Mouse (Mus musculus) kidney, adult 9 months (tissue): ENCODE data around the gene Tpcn1.

Experiments used
- DNase-seq: peaks from one replicate; pipeline ENCODE4 v3.0.0; 2022

Gene Tpcn1

GRCm38 (mm10) chr5:120588569-120589094 lies at the start of gene Tpcn1, which contains the start of gene Iqcd:
Gene Tpcn1 (minus strand): TSS chr5:120588673.
Gene Iqcd (plus strand): TSS chr5:120589016.
- peak; percentile 100 for DNase-seq

- no peak for DNase-seq
These were observed 47.2 kb upstream of the Tpcn1 start for GRCm38 (mm10) chr5:120635633-120636032.

DNA sequence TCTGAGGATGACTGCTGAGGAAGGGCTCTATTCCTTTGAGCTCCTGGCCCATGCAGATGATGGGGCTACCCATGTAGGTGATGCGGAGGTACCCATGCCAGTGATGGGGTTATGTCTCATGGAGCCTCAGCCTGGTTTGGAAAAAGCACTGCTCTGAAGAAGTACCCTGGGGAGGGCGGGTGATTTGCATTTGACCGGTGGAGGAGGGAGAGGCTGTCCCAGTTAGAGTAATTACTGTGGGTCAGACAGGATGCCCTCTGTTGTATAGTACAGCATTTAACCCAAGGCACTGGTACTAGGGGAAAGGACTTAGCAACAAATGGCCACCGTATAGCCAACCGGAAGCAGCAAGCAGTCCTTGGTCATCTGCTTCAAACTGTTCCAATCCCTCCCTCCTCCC lies 46.4 kb upstream of the Tpcn1 start:
- no peak for DNase-seq

- no peak for DNase-seq
These were observed 45.7 kb upstream of the Tpcn1 start, which contains the start of gene Cfap73 for GRCm38 (mm10) chr5:120634131-120634530. Gene Cfap73 (minus strand): TSS chr5:120634235.

- no peak for DNase-seq
These were observed 43.4 kb upstream of the Tpcn1 start for GRCm38 (mm10) chr5:120631892-120632291.

GRCm38 (mm10) chr5:120631128-120631527 lies 42.7 kb upstream of the Tpcn1 start:
- DNase-seq: no peak

DNA sequence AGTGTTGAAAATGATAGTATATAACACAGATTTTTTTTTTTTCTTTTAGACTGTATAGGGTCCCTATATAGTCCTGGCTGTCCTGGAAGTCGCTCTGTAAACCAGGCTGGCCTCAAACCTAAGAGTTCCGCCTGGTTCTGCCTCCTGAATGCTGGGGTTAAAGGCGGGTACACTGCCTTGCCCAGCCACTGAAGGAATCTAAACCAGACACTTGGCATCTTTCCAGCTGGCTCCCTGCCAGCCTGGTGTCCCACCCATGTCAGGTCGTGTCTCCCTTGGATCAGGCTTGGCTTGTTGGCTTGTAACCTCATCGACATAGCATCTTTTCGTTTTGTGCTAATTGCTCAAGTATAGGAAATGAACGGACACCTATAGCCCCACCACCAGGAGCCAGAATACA lies 40.2 kb upstream of the Tpcn1 start:
- peak; percentile 36 for DNase-seq

DNA sequence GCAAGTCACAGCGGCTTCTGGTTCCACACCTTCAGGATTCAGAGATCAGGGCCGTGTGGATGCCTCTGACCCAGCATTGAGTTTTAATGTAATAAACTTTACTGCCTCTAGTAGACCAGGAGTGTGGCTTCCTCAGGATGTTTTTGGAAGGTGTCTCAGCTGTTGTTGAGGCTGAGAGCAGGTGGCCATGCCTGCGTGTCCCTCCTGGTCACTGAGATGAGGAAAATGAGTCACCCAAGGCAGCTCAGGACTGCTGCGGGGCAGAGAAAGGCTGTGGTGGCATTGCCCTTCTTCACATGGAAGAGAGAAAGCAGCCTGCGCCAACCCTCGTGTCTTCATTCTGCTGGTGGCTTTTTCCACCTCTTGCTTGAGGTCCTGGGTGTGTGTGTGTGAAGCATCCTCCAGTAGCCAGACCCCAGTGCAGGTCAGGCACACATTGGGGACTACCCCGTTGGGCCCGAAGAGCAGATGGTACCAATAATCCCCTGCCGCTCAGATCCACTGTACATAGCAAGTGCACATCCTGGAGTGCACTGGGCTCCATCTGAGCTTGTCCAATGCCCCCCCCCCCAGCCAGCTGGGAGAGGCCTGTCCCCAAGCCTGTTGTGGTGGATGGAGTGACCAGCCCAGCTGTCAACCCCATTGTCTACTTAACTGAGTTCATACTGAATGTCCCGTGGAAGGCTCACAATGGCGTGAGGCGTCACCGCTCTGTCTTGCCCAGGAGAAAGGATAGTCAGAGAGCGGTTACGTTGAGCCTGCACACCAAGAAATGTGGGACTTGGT lies 39.2 kb upstream of the Tpcn1 start:
- DNase-seq: no peak

DNA sequence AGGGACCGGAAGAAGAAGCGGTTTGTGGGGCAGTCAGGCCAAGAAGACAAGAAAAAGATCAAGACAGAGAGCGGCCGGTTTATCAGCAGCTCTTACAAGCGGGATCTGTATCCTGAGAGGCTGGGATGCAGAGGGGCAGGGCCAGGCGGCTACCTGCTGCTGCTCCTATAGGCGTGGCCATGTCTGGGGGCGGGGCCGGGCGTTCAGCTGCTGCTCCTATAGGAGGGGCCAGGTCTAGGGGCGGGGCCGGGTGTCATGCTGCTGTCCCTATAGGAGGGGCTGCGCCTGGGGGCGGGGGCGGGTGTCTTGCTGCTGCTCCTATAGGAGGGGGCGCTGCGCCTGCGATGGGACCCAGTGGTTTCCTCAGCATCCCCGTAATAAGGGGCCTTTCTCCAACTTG lies 37.9 kb upstream of the Tpcn1 start:
- DNase-seq: no peak

- DNase-seq: no peak
These were observed 36.0 kb upstream of the Tpcn1 start for GRCm38 (mm10) chr5:120624427-120624826.

DNA sequence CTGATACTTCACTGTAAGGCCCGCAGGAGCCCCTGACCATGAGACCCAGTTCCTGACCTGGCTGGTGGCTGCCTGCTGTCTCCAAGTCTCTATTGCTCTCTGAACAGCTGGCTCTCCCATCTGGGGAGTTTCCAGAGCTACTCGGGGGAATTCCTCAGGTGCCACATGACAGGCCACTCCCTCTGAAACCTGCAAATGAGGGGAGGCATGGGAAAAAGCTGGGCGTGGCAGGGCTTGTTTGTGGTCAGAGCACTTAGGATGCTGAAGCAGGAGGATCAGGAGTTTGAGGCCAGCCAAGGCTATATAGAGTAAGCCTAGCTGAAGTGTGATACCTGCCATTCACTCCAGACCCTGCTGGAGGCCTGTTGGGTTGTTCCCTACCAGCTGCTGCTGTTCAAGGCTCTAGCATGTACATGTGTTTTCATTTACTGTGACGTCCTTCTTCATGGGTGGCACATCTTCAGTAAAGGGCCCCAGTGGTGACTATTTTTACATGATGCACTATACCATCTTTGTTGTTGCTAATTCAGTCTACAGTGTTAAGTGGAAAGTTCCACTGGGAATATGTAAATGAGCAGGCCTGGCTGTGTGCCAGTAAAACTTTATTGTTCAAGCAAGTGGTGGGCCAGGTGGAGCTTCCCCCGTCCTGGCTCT lies 33.9 kb upstream of the Tpcn1 start:
- peak; percentile 51 for DNase-seq

GRCm38 (mm10) chr5:120621846-120622197 lies 33.3 kb upstream of the Tpcn1 start:
- no peak for DNase-seq

GRCm38 (mm10) chr5:120621078-120621765 lies 32.7 kb upstream of the Tpcn1 start:
- peak; percentile 70 for DNase-seq

DNA sequence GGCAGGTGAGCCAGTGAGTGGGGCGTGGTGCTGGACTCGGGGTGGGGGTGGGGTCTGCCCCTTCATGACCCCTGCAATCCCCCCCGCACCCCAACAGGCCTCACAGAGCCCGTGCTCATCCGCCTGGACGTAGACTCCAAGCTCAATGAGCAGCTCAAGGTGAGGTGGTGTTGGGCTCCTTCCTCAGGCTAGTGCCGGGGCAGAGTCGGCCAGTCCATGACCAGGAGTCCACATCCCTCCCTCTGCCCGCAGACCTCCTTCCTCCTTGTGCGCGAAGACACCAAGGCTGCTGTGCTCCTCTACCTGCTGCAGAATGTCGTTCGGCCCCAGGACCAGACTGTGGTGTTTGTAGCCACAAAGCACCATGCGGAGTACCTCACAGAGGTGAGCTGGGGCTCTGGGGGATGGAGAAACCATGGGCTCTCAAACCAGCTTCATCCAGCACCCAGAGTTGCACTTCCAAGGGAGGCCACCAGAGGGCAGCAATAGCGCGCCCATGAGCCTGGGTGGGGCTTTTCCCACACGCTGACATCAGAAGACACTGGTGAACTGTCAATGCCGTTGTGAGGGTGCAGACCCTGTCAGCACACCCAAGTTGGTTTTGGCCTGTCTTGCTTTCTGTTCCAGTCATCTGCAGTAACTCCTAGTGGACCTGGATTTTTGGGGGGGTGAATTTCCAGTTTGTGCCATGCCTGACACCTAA lies 32.1 kb upstream of the Tpcn1 start:
- DNase-seq: peak; percentile 85

DNA sequence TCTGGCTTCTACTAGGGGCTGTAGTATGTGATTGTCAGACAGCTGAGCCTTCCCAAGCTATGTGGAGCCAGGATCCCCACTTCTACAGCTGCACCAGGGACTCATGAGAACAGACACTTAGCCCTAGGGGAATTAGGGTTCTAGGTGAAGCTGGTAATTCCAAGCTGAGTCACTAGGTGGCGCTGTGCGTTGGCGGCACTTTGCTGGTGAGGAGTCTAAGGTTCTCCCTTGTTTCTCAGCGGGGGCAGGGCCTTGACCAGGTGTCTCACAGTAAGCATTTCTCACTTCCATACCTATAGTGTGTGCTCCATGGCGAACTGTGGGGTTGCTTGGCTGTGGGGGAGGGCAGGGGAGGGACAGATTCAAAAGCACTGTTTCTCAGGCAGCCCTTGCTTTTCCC lies 30.7 kb upstream of the Tpcn1 start:
- peak; percentile 62 for DNase-seq

DNA sequence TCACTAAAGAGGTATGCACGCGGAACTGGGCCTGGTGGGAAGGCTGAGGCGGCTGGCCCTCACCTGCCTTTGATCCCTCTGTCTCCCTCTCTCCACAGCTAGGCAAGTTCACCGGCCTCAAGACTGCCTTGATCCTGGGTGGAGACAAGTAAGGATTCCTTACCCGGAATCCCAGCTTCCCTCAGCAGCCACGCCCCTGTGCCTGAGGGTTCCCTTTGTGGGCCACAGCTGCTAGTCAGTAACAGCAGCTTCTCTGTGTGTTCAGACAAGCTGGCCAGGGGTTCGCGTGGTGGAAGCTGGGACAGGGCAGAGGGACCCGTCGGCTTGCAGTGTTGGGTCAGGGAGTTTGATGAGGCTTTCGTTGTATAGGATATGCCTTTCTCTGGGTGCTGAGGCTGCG lies 30.3 kb upstream of the Tpcn1 start:
- no peak for DNase-seq

GRCm38 (mm10) chr5:120615903-120616302 lies 27.4 kb upstream of the Tpcn1 start:
- DNase-seq: peak; percentile 53

DNA sequence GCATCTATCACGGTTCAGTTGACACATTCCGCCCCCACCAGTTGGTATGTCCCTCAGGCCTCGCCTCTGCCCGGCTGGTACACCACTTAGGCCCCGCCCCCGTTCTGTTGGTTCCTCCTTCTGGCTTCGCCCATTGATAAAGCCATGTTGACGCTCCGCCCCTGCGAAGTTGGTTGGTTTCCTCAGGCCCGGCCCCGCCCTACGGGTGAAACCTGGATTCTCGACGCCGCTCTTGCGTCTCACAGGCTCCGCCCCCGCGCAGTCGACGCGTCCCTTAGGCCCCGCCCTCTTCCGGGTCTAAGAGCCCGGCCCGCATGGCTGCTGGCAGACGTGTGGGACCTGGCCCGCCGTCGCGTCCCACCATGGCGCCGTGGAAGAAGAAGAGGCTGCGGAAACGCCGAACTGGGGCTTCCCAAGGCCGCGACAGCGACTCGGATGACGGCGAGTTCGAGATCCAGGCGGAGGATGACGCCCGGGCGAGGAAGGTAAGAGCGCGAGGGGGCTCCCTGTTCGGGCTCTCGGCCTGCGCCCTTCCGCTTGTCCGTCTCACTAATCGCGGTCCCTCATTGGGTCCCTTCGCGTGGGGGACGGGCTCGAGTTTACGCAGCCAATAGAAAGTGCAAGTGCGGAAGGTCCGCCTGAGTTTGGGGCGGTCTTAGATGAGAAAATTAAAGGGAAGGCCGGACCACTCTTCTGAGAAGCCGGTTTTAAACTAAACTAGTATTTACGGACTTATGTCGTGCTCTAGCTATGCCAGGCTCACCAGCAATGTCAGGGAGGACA lies 24.5 kb upstream of the Tpcn1 start:
- DNase-seq: peak; percentile 100

- peak; percentile 99 for DNase-seq
These were observed 24.0 kb upstream of the Tpcn1 start, which contains the start of the genes Rita1 and Ddx54 for GRCm38 (mm10) chr5:120612442-120612821. Gene Rita1 (minus strand): TSS chr5:120612589. Gene Ddx54 (plus strand): TSS chr5:120612739.

DNA sequence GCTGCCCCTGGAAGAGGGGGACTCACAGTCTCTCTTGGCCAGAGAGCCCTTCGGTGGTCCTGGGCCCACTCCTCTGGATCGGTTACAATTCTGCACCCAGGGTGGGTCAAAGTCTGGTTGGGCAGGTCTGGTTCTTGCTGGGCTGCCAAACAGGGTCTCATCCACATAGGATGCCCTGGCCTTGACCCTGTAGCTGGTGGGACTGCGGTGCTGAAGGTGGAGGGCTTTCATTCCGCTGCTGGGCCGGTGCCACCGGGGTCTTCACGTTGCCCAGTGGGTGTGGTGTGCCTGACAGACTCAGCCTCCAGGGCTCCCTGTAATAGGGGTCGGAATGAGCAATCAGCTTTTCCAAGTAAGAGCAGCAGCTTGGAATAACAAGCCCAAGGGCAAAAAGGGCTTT lies 22.9 kb upstream of the Tpcn1 start:
- peak; percentile 34 for DNase-seq

DNA sequence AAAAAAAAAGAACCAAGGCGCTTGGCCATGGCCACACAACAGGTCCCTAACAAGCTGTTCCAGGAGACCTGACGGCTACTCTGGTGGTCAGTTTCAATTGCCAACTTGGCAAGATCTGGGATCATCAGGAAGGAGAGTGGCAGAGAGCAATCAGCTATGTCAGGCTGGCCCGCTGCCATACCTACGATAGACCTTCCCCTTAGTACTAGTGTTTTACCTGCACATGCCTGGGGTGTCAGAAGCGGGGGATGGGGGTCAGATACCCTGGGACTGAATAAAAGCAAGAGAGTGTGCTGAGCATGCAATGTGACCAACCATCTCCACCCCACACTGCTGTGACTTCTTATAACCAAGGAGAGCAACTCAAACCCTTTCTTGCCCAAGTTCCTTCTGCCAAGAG lies 22.4 kb upstream of the Tpcn1 start:
- DNase-seq: peak; percentile 52

DNA sequence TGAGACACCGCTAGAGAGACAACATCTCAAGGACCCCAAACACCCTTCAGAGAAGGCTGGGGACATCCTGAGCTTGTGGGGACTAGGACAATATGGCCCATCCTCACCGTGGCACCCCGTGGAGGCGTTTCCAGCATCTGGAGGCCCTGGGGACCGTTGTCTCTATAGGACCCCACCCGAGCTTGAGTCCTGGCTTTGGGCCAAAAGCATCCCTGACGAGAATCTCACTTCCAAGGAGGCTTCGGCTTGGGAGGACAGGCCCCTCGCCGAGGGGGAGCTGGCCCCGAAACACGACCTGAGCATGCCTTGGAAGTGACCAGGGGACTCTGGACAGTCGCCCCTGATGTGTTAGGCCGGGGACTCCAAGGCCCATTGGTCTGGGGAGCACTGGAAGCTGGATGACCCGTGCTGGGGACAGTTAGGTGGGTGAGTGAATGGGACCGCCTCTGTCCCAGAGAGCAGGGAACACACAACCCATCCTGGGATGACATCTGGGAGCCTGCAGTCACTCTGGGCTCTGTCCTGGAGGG lies 20.8 kb upstream of the Tpcn1 start:
- no peak for DNase-seq
